Mouse (Mus musculus) ES-E14 (cell line): ENCODE measurements around the gene Lrrc9.

Experiments used
- CHD2 ChIP-seq: IDR thresholded peaks from 2 replicates; pipeline ENCODE4 v1.6.1; 2014; ENCODE audit warnings: mild to moderate bottlenecking, low read depth, low read length, inconsistent platforms
- HCFC1 ChIP-seq: IDR thresholded peaks from 2 replicates; pipeline ENCODE4 v1.6.1; 2012; ENCODE audit warnings: low read length, inconsistent platforms, borderline replicate concordance; ENCODE audit not compliant: insufficient read depth
- MAFK ChIP-seq: IDR thresholded peaks from 2 replicates; pipeline ENCODE4 v1.6.1; 2014; ENCODE audit warnings: mild to moderate bottlenecking, low read depth, low read length, inconsistent platforms; ENCODE audit not compliant: insufficient read depth
- ZC3H11A ChIP-seq: IDR thresholded peaks from 2 replicates; pipeline ENCODE4 v1.6.1; 2012; ENCODE audit warnings: low read depth, mild to moderate bottlenecking, inconsistent platforms, low read length, borderline replicate concordance
- ZNF384 ChIP-seq: IDR thresholded peaks from 2 replicates; pipeline ENCODE4 v1.6.1; 2012; ENCODE audit warnings: low read depth, low read length, inconsistent platforms

DNA sequence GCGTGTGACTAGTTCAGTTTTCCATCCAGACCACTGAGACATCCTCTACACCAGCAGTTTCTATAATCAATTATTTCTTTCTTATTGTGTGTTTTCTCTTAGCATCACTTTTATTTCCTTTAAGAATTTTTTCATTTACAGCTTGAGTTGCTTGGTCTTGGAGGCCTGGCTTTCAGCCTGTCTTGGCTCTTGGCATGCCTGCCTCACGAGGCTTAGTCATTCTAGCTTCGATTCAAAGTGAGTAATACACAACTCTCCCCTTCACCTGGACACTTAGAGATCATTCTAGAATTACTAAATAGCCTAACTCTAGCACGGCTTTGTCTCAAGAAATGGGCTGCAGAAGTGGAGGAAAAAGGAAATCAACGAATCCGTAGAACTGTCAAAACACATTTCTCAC is 92.3 kb downstream of the Lrrc9 start:
- TF ChIP-seq MAFK, result no peak
- no peak for TF ChIP-seq ZC3H11A
- TF ChIP-seq ZNF384, result no peak
- TF ChIP-seq CHD2, result no peak
- no peak for TF ChIP-seq HCFC1
